ENCODE assay signal across 8 mouse cellular contexts in genomic region chr11:99055143-99055542, GRCm38 (mm10). TPM values are rescaled to one million over a fixed set of nuclear protein-coding genes. Genes with fewer than 3 reads are reported as not detected.
DNase-seq lines count a peak whose midpoint lies in the region; ATAC-seq lines count a peak whose summit lies in the region.
"Had no signal": no experiment of that assay in that cellular context is flagged by ENCODE, and none has a peak within 500 bp of the region (broad histone marks: within the 10 kb centered on the region; RNA-seq: fewer than 3 reads in every experiment).

No protein-coding gene starts in this region.

- no peak overlapping the region for H3K4me3 ChIP-seq in hindbrain, embryonic 10.5 days
- H3K4me3 ChIP-seq in hindbrain, embryonic 14.5 days (replicated peaks; ENCODE audit: low read length) = no peak overlapping the region
- H3K4me3 ChIP-seq in kidney, embryonic 16.5 days (ENCODE audit: low read length) = no peak overlapping the region

- peaks cover 35% of the 10 kb centered on the region for H3K36me3 ChIP-seq in hindbrain, embryonic 10.5 days
- H3K36me3 ChIP-seq in hindbrain, embryonic 14.5 days (replicated peaks; ENCODE audit: control insufficient read depth, insufficient read depth) = peaks cover 10% of the 10 kb centered on the region
- peaks cover 26% of the 10 kb centered on the region for H3K36me3 ChIP-seq in kidney, embryonic 16.5 days (ENCODE audit: insufficient read depth, low read length)

- no peaks in the 10 kb centered on the region for H3K27me3 ChIP-seq in hindbrain, embryonic 10.5 days (ENCODE audit: insufficient read depth, poor library complexity, severe bottlenecking)
- no peaks in the 10 kb centered on the region for H3K27me3 ChIP-seq in hindbrain, embryonic 14.5 days (ENCODE audit: control insufficient read depth, insufficient read depth, low read length)
- no peaks in the 10 kb centered on the region for H3K27me3 ChIP-seq in kidney, embryonic 16.5 days (ENCODE audit: insufficient read depth, low read length)

- peak overlapping the region; percentile 69 for H3K27ac ChIP-seq in hindbrain, embryonic 10.5 days
- H3K27ac ChIP-seq in hindbrain, embryonic 14.5 days = no peak overlapping the region
- peak overlapping the region; percentile 82 for H3K27ac ChIP-seq in kidney, embryonic 16.5 days (ENCODE audit: low read length)

- H3K4me1 ChIP-seq in hindbrain, embryonic 10.5 days (replicated peaks) = peaks cover 26% of the 10 kb centered on the region
- H3K4me1 ChIP-seq in hindbrain, embryonic 14.5 days (replicated peaks; ENCODE audit: control insufficient read depth, insufficient read depth, low read length) = peaks cover 11% of the 10 kb centered on the region
- peaks cover 19% of the 10 kb centered on the region for H3K4me1 ChIP-seq in kidney, embryonic 16.5 days (ENCODE audit: insufficient read depth, low read length)

- ATAC-seq in hindbrain, embryonic 14.5 days (ENCODE audit: low FRiP score) = no peak
- ATAC-seq in kidney, embryonic 16.5 days (ENCODE audit: low FRiP score, low TSS enrichment) = no peak

- no peak for DNase-seq in hindbrain, embryonic 10.5 days (ENCODE audit: low spot score)
- DNase-seq in hindbrain, embryonic 14.5 days (ENCODE audit: low spot score) = no peak
- DNase-seq in 3T3-L1 (ENCODE audit: low read depth, low spot score) (peak; percentile 36), MN1 (ENCODE audit: low spot score) (peak; percentile 21)
- no peak for DNase-seq in right cerebral cortex, postnatal 14 days
- DNase-seq in layer of hippocampus, adult 18-20 months (ENCODE audit: low spot score in 2 of 2) = no peak

- peaks cover 4% of the 10 kb centered on the region; the same call in 1 of the 2 replicates for H3K9me3 ChIP-seq in hindbrain, embryonic 10.5 days
- H3K9me3 ChIP-seq in hindbrain, embryonic 14.5 days (ENCODE audit: control insufficient read depth, low read length) = peaks cover 6% of the 10 kb centered on the region; the same call in 1 of the 2 replicates
- H3K9me3 ChIP-seq in kidney, embryonic 16.5 days (ENCODE audit: low read length) = peaks cover 6% of the 10 kb centered on the region

- H3K4me2 ChIP-seq in hindbrain, embryonic 14.5 days (replicated peaks) = no peak overlapping the region
- no peak overlapping the region for H3K4me2 ChIP-seq in kidney, embryonic 16.5 days (replicated peaks; ENCODE audit: low read depth, low read length)

- 40% methylated on average over 4 of the region's 4 CpGs for WGBS in hindbrain, embryonic 10.5 days
- WGBS in hindbrain, embryonic 14.5 days = 62% methylated on average over 4 of the region's 4 CpGs
- WGBS in kidney, embryonic 16.5 days = 35% methylated on average over 4 of the region's 4 CpGs

- no peak overlapping the region for H3K9ac ChIP-seq in hindbrain, embryonic 14.5 days
- H3K9ac ChIP-seq in kidney, embryonic 16.5 days (replicated peaks; ENCODE audit: low read length) = no peak overlapping the region

RNA-seq across cellular contexts. Expression of gene Igfbp4, which starts 14.1 kb away (rescaled TPM):
- polyA plus RNA-seq in hindbrain, embryonic 10.5 days (2016; fragmentation: Nextera tagmentation; extraction: Ambion mirVana) = 424 and 437 TPM in 2 replicates
- polyA plus RNA-seq in hindbrain, embryonic 14.5 days (2014; fragmentation: Nextera tagmentation; extraction: Ambion mirVana) = 127 and 142 TPM in 2 replicates
- 771 and 832 TPM in 2 replicates for polyA plus RNA-seq in kidney, embryonic 16.5 days (2015; fragmentation: Nextera tagmentation; extraction: Ambion mirVana)
- total RNA-seq in layer of hippocampus, adult 18-20 months (2021) = 10 to 100 TPM; 74.6 to 94.0 TPM

RNA-seq across cellular contexts. Expression of gene Top2a, which starts 31.2 kb away (rescaled TPM):
- polyA plus RNA-seq in hindbrain, embryonic 10.5 days (2016; fragmentation: Nextera tagmentation; extraction: Ambion mirVana) = 225 and 320 TPM in 2 replicates
- 34.2 and 42.4 TPM in 2 replicates for polyA plus RNA-seq in hindbrain, embryonic 14.5 days (2014; fragmentation: Nextera tagmentation; extraction: Ambion mirVana)
- polyA plus RNA-seq in kidney, embryonic 16.5 days (2015; fragmentation: Nextera tagmentation; extraction: Ambion mirVana) = 213 and 252 TPM in 2 replicates
- under 1 TPM; 0.52 to 0.96 TPM for total RNA-seq in layer of hippocampus, adult 18-20 months (2021)

RNA-seq across cellular contexts. Expression of gene Tns4, which starts 34.0 kb away (rescaled TPM):
- polyA plus RNA-seq in hindbrain, embryonic 10.5 days (2016; fragmentation: Nextera tagmentation; extraction: Ambion mirVana) = 0.67 and 1.0 TPM in 2 replicates
- 0.20 TPM in 1 of 2 replicates, not detected in the other for polyA plus RNA-seq in hindbrain, embryonic 14.5 days (2014; fragmentation: Nextera tagmentation; extraction: Ambion mirVana)
- 0.17 and 0.22 TPM in 2 replicates for polyA plus RNA-seq in kidney, embryonic 16.5 days (2015; fragmentation: Nextera tagmentation; extraction: Ambion mirVana)
- under 1 TPM; 0.08 to 0.32 TPM for total RNA-seq in layer of hippocampus, adult 18-20 months (2021)
- total RNA-seq: hematopoietic stem cell, adult 5-6 weeks had no signal

Comparison
In these comparisons a context has a peak if more than half of its experiments do, and no peak if none do; other contexts are left out.
1. DNase-seq: peak in 3T3-L1 (single experiment) and MN1 (single experiment); none in hindbrain, embryonic 10.5 days (single experiment), hindbrain, embryonic 14.5 days (single experiment), right cerebral cortex, postnatal 14 days (single experiment) and layer of hippocampus, adult 18-20 months (0 of 2).